Mouse (Mus musculus): Measurements from ENCODE around the gene Syt6. TPM values are rescaled to one million over a fixed set of nuclear protein-coding genes. Genes with fewer than 3 reads are reported as not detected.

The Syt6 gene
- polyA plus RNA-seq, 1 experiment from 2014 or later = 0.21 TPM

DNA sequence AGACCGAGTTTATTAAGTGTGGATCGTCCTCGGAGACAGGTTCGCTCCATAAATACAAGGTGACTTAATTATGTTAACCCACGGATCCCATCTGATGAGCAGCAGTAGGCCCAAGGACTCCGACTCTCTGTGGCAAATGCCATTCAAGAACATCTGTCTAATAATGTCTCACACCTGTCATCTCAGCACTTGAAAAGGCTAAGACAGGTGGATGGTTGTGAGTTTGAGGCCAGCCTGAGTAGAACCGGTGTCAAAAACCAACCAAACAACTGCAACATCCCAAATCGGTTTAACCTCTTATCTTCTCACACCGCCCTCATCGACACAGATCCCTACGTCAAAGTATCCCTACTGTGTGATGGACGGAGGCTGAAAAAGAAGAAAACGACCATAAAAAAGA lies 50.1 kb downstream of the Syt6 start:
- WGBS = 89% methylated on average over 13 of the region's 13 CpGs
- no peak overlapping the region for H3K27ac ChIP-seq (replicated peaks; ENCODE audit: low read depth, low read length)
- H3K9me3 ChIP-seq (ENCODE audit: control insufficient read depth, low read length) = no peaks in the 10 kb centered on the region
- H3K4me2 ChIP-seq (ENCODE audit: low read depth, severe bottlenecking) = no peak overlapping the region
- H3K27me3 ChIP-seq (ENCODE audit: control insufficient read depth, insufficient read depth, low read length) = no peaks in the 10 kb centered on the region
- DNase-seq (ENCODE audit: low spot score) = no peak
- H3K4me1 ChIP-seq (ENCODE audit: control insufficient read depth, insufficient read depth, low read length) = no peaks in the 10 kb centered on the region
- H3K4me3 ChIP-seq (ENCODE audit: low read depth, low read length) = no peak overlapping the region
- no peaks in the 10 kb centered on the region for H3K36me3 ChIP-seq (ENCODE audit: control insufficient read depth, insufficient read depth, low read length)
- ATAC-seq (ENCODE audit: insufficient number of reproducible peaks, low FRiP score, low TSS enrichment, low read depth) = no peak
- no peak overlapping the region for H3K9ac ChIP-seq (ENCODE audit: low read length)

DNA sequence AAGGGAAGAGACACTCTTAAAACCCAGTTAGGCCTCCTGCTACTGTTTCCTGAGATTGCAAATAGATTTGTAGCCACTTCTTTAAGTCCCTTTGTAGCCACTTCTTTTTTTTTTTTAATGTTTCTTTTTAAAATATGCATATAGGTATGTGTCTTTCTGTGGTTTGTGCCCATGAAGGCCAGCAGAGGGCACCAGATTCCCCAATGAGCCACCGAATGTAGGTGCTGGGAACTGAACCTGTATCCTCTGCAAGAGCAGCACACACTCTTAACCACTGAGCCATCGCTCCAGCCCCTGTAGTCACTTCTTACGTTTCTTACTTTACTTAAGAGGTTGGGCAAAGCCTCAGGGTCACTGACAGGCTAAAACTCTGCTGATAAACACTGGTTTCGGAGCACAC lies 51.5 kb downstream of the Syt6 start:
- Histone ChIP-seq H3K27ac (replicated peaks; ENCODE audit: low read depth, low read length) (no peak overlapping the region), H3K27me3 (ENCODE audit: control insufficient read depth, insufficient read depth, low read length) (no peaks in the 10 kb centered on the region), H3K4me3 (ENCODE audit: low read depth, low read length) (no peak overlapping the region), H3K36me3 (ENCODE audit: control insufficient read depth, insufficient read depth, low read length) (no peaks in the 10 kb centered on the region), H3K9me3 (ENCODE audit: control insufficient read depth, low read length) (no peaks in the 10 kb centered on the region), H3K4me2 (ENCODE audit: low read depth, severe bottlenecking) (no peak overlapping the region), H3K9ac (ENCODE audit: low read length) (no peak overlapping the region), H3K4me1 (ENCODE audit: control insufficient read depth, insufficient read depth, low read length) (no peaks in the 10 kb centered on the region)
- no peak for DNase-seq (ENCODE audit: low spot score)
- WGBS = 90% methylated on average over 4 of the region's 4 CpGs
- no peak for ATAC-seq (ENCODE audit: insufficient number of reproducible peaks, low FRiP score, low TSS enrichment, low read depth)

DNA sequence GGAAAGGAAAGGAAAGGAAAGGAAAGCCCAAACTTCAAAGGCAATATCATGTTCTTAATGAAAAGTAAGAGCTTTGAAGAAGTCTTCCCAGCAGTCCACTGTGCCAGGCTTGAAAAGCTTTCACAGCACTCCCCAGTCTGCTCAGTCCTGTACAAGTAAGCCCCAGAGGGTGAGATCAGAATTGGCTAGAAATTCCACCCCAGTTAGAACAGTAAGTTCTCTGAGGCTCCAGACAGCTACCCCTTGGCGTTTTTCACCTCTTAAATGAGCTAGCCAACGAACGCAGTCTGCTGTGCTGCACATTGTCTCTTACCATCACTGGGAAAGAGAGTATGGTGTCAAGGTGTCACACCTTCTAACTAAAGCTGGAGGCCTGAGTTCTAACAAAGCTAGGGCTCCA lies 52.6 kb downstream of the Syt6 start:
- no peak overlapping the region for H3K4me3 ChIP-seq (ENCODE audit: low read depth, low read length)
- DNase-seq (ENCODE audit: low spot score) (no peak), ATAC-seq (ENCODE audit: insufficient number of reproducible peaks, low FRiP score, low TSS enrichment, low read depth) (no peak)
- no peaks in the 10 kb centered on the region for H3K4me1 ChIP-seq (ENCODE audit: control insufficient read depth, insufficient read depth, low read length)
- 75% methylated on average over 3 of the region's 3 CpGs for WGBS
- H3K9ac ChIP-seq (ENCODE audit: low read length) = no peak overlapping the region
- no peaks in the 10 kb centered on the region for H3K36me3 ChIP-seq (ENCODE audit: control insufficient read depth, insufficient read depth, low read length)
- H3K4me2 ChIP-seq (ENCODE audit: low read depth, severe bottlenecking) = no peak overlapping the region
- no peaks in the 10 kb centered on the region for H3K27me3 ChIP-seq (ENCODE audit: control insufficient read depth, insufficient read depth, low read length)
- no peak overlapping the region for H3K27ac ChIP-seq (replicated peaks; ENCODE audit: low read depth, low read length)
- H3K9me3 ChIP-seq (ENCODE audit: control insufficient read depth, low read length) = no peaks in the 10 kb centered on the region

DNA sequence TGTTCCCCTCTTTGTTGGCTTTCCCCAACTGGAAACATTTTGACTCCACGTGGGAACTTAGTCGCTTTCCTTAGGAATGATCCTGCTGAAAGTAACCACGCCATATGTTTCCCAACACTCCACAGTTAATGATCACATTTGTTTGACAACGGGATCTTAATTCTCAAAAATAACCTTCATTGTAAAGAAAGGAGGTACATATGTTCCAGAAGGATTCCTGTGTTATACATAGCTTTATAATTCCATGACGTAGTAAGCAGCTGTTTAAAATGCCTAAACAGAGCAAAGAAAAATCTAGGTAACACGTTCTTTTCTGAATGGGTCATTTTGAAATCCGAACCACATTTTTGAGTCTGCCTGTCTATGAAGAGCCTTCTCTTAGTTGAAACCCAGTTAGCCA lies 58.1 kb downstream of the Syt6 start:
- no peak for ATAC-seq (ENCODE audit: insufficient number of reproducible peaks, low FRiP score, low TSS enrichment, low read depth)
- Histone ChIP-seq H3K36me3 (ENCODE audit: control insufficient read depth, insufficient read depth, low read length) (no peaks in the 10 kb centered on the region), H3K9ac (ENCODE audit: low read length) (no peak overlapping the region), H3K4me1 (ENCODE audit: control insufficient read depth, insufficient read depth, low read length) (no peaks in the 10 kb centered on the region), H3K4me3 (ENCODE audit: low read depth, low read length) (no peak overlapping the region), H3K27me3 (ENCODE audit: control insufficient read depth, insufficient read depth, low read length) (no peaks in the 10 kb centered on the region), H3K27ac (replicated peaks; ENCODE audit: low read depth, low read length) (no peak overlapping the region), H3K9me3 (ENCODE audit: control insufficient read depth, low read length) (no peaks in the 10 kb centered on the region), H3K4me2 (ENCODE audit: low read depth, severe bottlenecking) (no peak overlapping the region)
- WGBS = 79% methylated on average over 7 of the region's 7 CpGs
- no peak for DNase-seq (ENCODE audit: low spot score)

DNA sequence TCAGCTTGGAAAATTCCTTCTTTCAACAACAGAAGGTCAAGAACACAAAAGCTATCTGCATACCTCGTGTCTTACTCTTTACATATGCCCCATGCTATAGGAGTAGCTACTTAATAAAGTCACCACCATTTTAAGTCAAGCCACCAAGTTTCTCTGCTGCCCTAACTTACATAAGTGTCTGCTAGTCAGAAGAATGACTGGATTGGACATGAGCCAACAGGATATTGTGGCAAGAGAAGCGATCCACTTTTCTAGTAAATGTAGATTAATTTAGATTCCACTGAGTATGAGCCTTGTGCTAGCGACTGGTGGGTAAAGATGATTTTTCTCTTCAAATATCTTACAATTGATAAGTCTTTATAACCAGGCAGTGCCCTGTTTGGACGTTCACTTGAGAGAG lies 58.8 kb downstream of the Syt6 start:
- Histone ChIP-seq H3K4me3 (ENCODE audit: low read depth, low read length) (no peak overlapping the region), H3K36me3 (ENCODE audit: control insufficient read depth, insufficient read depth, low read length) (no peaks in the 10 kb centered on the region), H3K4me2 (ENCODE audit: low read depth, severe bottlenecking) (no peak overlapping the region), H3K27me3 (ENCODE audit: control insufficient read depth, insufficient read depth, low read length) (no peaks in the 10 kb centered on the region), H3K9me3 (ENCODE audit: control insufficient read depth, low read length) (no peaks in the 10 kb centered on the region), H3K27ac (replicated peaks; ENCODE audit: low read depth, low read length) (no peak overlapping the region), H3K9ac (ENCODE audit: low read length) (no peak overlapping the region), H3K4me1 (ENCODE audit: control insufficient read depth, insufficient read depth, low read length) (no peaks in the 10 kb centered on the region)
- no peak for DNase-seq (ENCODE audit: low spot score)
- 88% methylated on average over 4 of the region's 4 CpGs for WGBS
- ATAC-seq (ENCODE audit: insufficient number of reproducible peaks, low FRiP score, low TSS enrichment, low read depth) = no peak

DNA sequence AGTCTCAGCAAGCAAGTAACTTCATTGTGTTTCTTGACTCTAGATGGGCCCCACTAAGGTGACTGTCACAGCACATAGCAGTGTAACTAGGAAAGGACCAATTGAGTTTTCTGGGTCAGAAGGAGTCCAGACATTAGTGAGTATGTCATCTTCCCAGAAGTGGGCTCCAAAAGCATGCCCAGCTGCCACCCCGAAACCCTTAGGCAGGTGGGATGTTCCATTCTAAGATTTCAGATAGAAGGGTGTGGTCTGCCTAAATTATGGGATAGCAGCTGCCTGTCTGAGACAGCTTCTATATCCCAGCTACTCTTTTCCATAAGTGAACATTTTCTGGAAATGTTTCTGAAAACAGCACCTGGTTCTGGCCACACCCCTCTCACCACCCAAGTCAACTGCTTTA lies 59.2 kb downstream of the Syt6 start:
- no peaks in the 10 kb centered on the region for H3K9me3 ChIP-seq (ENCODE audit: control insufficient read depth, low read length)
- H3K9ac ChIP-seq (ENCODE audit: low read length) = no peak overlapping the region
- no peaks in the 10 kb centered on the region for H3K4me1 ChIP-seq (ENCODE audit: control insufficient read depth, insufficient read depth, low read length)
- no peaks in the 10 kb centered on the region for H3K27me3 ChIP-seq (ENCODE audit: control insufficient read depth, insufficient read depth, low read length)
- no peak for DNase-seq (ENCODE audit: low spot score)
- H3K4me3 ChIP-seq (ENCODE audit: low read depth, low read length) = no peak overlapping the region
- ATAC-seq (ENCODE audit: insufficient number of reproducible peaks, low FRiP score, low TSS enrichment, low read depth) = no peak
- WGBS = 93% methylated on average over 1 of the region's 1 CpGs
- H3K27ac ChIP-seq (replicated peaks; ENCODE audit: low read depth, low read length) = no peak overlapping the region
- no peaks in the 10 kb centered on the region for H3K36me3 ChIP-seq (ENCODE audit: control insufficient read depth, insufficient read depth, low read length)
- H3K4me2 ChIP-seq (ENCODE audit: low read depth, severe bottlenecking) = no peak overlapping the region

DNA sequence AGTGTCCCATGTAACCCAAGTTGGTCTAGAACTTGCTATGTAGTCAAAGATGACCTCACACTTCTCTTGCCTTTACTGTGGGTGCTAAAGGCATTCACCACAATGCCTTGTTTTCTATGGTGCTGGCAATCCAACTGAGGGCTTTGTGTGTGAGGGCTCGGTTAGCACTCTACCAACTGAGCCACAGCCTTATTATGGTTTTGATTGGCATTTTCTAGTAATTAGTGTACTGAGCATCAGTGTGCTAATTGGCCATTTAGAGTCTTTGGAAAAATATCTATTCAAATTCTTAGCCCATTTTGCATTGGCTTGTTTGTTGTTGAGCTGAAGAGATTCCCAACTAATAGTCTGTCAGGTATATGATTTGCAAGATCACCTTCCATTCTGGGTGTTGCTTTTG lies 62.6 kb downstream of the Syt6 start:
- H3K4me1 ChIP-seq (ENCODE audit: control insufficient read depth, insufficient read depth, low read length) = no peaks in the 10 kb centered on the region
- no peak overlapping the region for H3K4me3 ChIP-seq (ENCODE audit: low read depth, low read length)
- no peaks in the 10 kb centered on the region for H3K9me3 ChIP-seq (ENCODE audit: control insufficient read depth, low read length)
- H3K27ac ChIP-seq (replicated peaks; ENCODE audit: low read depth, low read length) = no peak overlapping the region
- DNase-seq (ENCODE audit: low spot score) (no peak), ATAC-seq (ENCODE audit: insufficient number of reproducible peaks, low FRiP score, low TSS enrichment, low read depth) (no peak)
- no peaks in the 10 kb centered on the region for H3K36me3 ChIP-seq (ENCODE audit: control insufficient read depth, insufficient read depth, low read length)
- H3K9ac ChIP-seq (ENCODE audit: low read length) = no peak overlapping the region
- 92% methylated on average over 1 of the region's 1 CpGs for WGBS
- no peaks in the 10 kb centered on the region for H3K27me3 ChIP-seq (ENCODE audit: control insufficient read depth, insufficient read depth, low read length)
- no peak overlapping the region for H3K4me2 ChIP-seq (ENCODE audit: low read depth, severe bottlenecking)

DNA sequence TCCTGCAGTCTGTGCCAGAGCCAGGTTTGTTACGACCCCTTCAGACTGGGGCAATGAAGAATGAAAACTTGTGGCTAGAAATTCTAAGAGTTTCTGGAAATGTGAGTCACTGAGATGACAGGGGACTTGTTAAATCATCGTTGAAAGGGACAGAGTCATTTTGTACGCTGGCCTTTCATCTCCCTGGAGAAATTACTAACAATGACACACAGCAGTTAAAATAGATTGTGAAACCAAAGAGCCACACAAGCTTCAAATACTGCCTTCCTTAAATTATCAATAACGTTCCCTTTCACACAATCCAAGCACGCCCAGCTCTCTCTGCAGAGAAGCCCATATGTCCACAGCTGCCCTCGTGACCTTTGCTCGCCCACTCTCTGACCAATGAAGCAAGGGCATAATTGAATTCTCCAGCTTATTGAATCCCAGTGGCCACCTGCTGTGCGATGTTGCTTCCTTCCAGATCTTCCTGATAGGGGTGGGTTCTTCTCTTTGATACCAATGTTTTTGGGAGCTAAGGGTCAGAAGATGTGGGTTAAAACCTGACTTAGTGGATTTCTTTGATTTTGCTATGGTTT lies 65.3 kb downstream of the Syt6 start:
- Histone ChIP-seq H3K27ac (replicated peaks; ENCODE audit: low read depth, low read length) (no peak overlapping the region), H3K4me1 (ENCODE audit: control insufficient read depth, insufficient read depth, low read length) (no peaks in the 10 kb centered on the region), H3K4me2 (ENCODE audit: low read depth, severe bottlenecking) (no peak overlapping the region), H3K9ac (ENCODE audit: low read length) (no peak overlapping the region), H3K36me3 (ENCODE audit: control insufficient read depth, insufficient read depth, low read length) (no peaks in the 10 kb centered on the region), H3K4me3 (ENCODE audit: low read depth, low read length) (no peak overlapping the region), H3K9me3 (ENCODE audit: control insufficient read depth, low read length) (no peaks in the 10 kb centered on the region), H3K27me3 (ENCODE audit: control insufficient read depth, insufficient read depth, low read length) (no peaks in the 10 kb centered on the region)
- no peak for DNase-seq (ENCODE audit: low spot score)
- ATAC-seq (ENCODE audit: insufficient number of reproducible peaks, low FRiP score, low TSS enrichment, low read depth) = no peak
- WGBS = 48% methylated on average over 8 of the region's 8 CpGs

DNA sequence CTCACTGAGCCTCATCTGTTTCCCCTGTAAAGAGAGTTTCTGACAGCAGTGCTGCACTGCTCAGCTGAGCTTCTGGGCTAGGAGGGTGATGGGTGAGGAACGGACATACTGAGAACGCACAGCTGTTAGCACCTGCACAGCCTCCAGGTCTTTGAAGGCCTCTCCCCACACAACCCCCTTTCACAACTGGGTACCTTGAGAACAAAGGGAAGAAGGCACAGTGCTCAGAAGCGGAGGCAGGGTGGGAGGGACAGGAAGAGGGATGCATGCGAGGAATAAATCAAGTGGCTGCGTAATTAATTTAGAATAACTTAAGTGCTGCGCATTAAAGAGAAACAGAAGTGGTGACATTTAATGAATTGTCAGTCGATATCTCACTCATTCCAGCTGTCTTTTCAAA lies 66.3 kb downstream of the Syt6 start:
- Histone ChIP-seq H3K36me3 (ENCODE audit: control insufficient read depth, insufficient read depth, low read length) (no peaks in the 10 kb centered on the region), H3K4me3 (ENCODE audit: low read depth, low read length) (no peak overlapping the region), H3K4me1 (ENCODE audit: control insufficient read depth, insufficient read depth, low read length) (no peaks in the 10 kb centered on the region), H3K27ac (replicated peaks; ENCODE audit: low read depth, low read length) (no peak overlapping the region), H3K4me2 (ENCODE audit: low read depth, severe bottlenecking) (no peak overlapping the region), H3K9me3 (ENCODE audit: control insufficient read depth, low read length) (no peaks in the 10 kb centered on the region), H3K9ac (ENCODE audit: low read length) (no peak overlapping the region), H3K27me3 (ENCODE audit: control insufficient read depth, insufficient read depth, low read length) (no peaks in the 10 kb centered on the region)
- WGBS = 49% methylated on average over 7 of the region's 7 CpGs
- ATAC-seq (ENCODE audit: insufficient number of reproducible peaks, low FRiP score, low TSS enrichment, low read depth) (no peak), DNase-seq (ENCODE audit: low spot score) (no peak)

All from limb, embryonic 11.5 days (tissue).